Comparison of ENCODE assay signal across 8 mouse cellular contexts in the genomic region with DNA sequence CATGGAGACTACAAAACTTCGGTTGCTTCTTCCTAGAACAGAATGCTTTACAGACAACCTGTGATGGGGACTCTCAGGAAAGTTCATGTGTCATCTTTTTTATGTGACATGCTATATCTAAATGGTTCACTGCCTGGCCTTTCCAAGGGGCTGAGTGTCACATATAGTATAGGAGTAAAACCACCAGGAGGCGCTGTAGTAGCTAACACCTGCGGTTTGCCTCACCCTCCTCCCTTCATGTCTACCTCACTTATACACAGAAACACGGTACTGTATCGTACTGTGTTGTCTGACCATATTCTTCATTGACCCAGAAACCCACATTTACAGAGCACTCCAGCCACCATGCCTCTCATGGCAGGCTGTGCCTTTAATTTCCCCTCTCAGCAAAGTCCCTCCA.
DNase-seq lines count a peak whose midpoint lies in the region; ATAC-seq lines count a peak whose summit lies in the region.

No protein-coding gene starts in this region.

- no peak overlapping the region for H3K27ac ChIP-seq in heart, embryonic 16.5 days (ENCODE audit: low read length)
- H3K27ac ChIP-seq in liver, embryonic 12.5 days: no peak overlapping the region

- no peak overlapping the region for H3K9ac ChIP-seq in heart, embryonic 16.5 days (ENCODE audit: low read length)
- no peak overlapping the region for H3K9ac ChIP-seq in liver, embryonic 12.5 days

- H3K4me1 ChIP-seq in heart, embryonic 16.5 days (ENCODE audit: control insufficient read depth, insufficient read depth, low read length): no peaks in the 10 kb centered on the region
- H3K4me1 ChIP-seq in liver, embryonic 12.5 days: no peaks in the 10 kb centered on the region

- H3K36me3 ChIP-seq in heart, embryonic 16.5 days (ENCODE audit: control insufficient read depth, insufficient read depth): no peaks in the 10 kb centered on the region
- no peaks in the 10 kb centered on the region for H3K36me3 ChIP-seq in liver, embryonic 12.5 days

- no peak overlapping the region for H3K4me2 ChIP-seq in heart, embryonic 16.5 days (ENCODE audit: low read depth, low read length)
- H3K4me2 ChIP-seq in liver, embryonic 12.5 days: no peak overlapping the region

- no peaks in the 10 kb centered on the region for H3K9me3 ChIP-seq in heart, embryonic 16.5 days (replicated peaks; ENCODE audit: control insufficient read depth, low read length)
- H3K9me3 ChIP-seq in liver, embryonic 12.5 days (replicated peaks): no peaks in the 10 kb centered on the region

- ATAC-seq in frontal cortex, adult (ENCODE audit: low TSS enrichment): peak; percentile 70
- peak; percentile 69; the same call in 1 of the 2 replicates for ATAC-seq in heart, embryonic 16.5 days (replicated peaks; ENCODE audit: extremely low read depth, insufficient read depth, low FRiP score)
- peak; percentile 62 for ATAC-seq in liver, embryonic 12.5 days

- H3K27me3 ChIP-seq in heart, embryonic 16.5 days (ENCODE audit: control insufficient read depth, insufficient read depth, low read length): no peaks in the 10 kb centered on the region
- 0 out of 2 replicates have a peak, but pooled peaks cover 3% of the 10 kb centered on the region for H3K27me3 ChIP-seq in liver, embryonic 12.5 days (replicated peaks)

- H3K4me3 ChIP-seq in heart, embryonic 16.5 days (ENCODE audit: low read length): no peak overlapping the region
- H3K4me3 ChIP-seq in liver, embryonic 12.5 days: no peak overlapping the region

- 27% methylated on average over 5 of the region's 5 CpGs for WGBS in heart, embryonic 16.5 days
- 26% methylated on average over 5 of the region's 5 CpGs for WGBS in liver, embryonic 12.5 days (ENCODE audit: insufficient replicate concordance)

- no peak for DNase-seq in frontal cortex, postnatal 14 days (ENCODE audit: low spot score in 2 of 2)
- DNase-seq in B cell, adult 2 months: peak; percentile 82 to 85
- peak; percentile 46 for DNase-seq in adrenal gland, postnatal 25 days
- DNase-seq in spleen, adult 12 weeks (ENCODE audit: low spot score): peak; percentile 47
- DNase-seq in yolk sac, embryonic 10.5 days (ENCODE audit: low spot score): no peak

Comparison
In these comparisons a context has a peak if more than half of its experiments do, and no peak if none do; other contexts are left out.
1. DNase-seq: peak in B cell, adult 2 months (2 of 2), adrenal gland, postnatal 25 days (single experiment) and spleen, adult 12 weeks (single experiment); none in frontal cortex, postnatal 14 days (0 of 2) and yolk sac, embryonic 10.5 days (single experiment).
2. Peak in every context shown above with its lines, with median percentiles within 50 percentile points of each other: ATAC-seq.